Mouse (Mus musculus) limb, embryonic 11.5 days (tissue): ENCODE measurements around the gene 9430015G10Rik. TPM values are rescaled to one million over a fixed set of nuclear protein-coding genes. Genes with fewer than 3 reads are reported as not detected.
"Not testable (repeated sequence)": the region's sequence is repeated elsewhere in the genome, so short reads cannot be mapped to it uniquely, and the experiment has no call there.

Experiments
- ATAC-seq: fragments of 200-750 bp; cut with Nextera tagmentation; 2 replicates; pipeline ENCODE4 v1.8.0; 2017; ENCODE audit warnings: low read depth; ENCODE audit not compliant: insufficient number of reproducible peaks, low FRiP score, low TSS enrichment
- DNase-seq: peaks from one replicate; pipeline ENCODE4 v3.0.0-alpha.2; 2015; ENCODE audit warnings: low spot score
- H3K27ac ChIP-seq: fragments of 300-500 bp; sonication (generic); replicated peaks from 2 replicates; pipeline ENCODE4 v1.5.1; 2014; ENCODE audit warnings: low read depth, mild to moderate bottlenecking, low read length
- H3K27me3 ChIP-seq: fragments of 300-500 bp; sonication (generic); 2 replicates; pipeline ENCODE4 v1.6.1; 2014; ENCODE audit warnings: mild to moderate bottlenecking, low read length, mixed read lengths; ENCODE audit not compliant: control insufficient read depth, insufficient read depth
- H3K36me3 ChIP-seq: fragments of 300-500 bp; sonication (generic); 2 replicates; pipeline ENCODE4 v1.6.1; 2014; ENCODE audit warnings: mild to moderate bottlenecking, low read length, moderate library complexity, mixed read lengths; ENCODE audit not compliant: control insufficient read depth, insufficient read depth
- H3K4me1 ChIP-seq: fragments of 300-500 bp; sonication (generic); 2 replicates; pipeline ENCODE4 v1.6.1; 2014; ENCODE audit warnings: low read length, mixed read lengths; ENCODE audit not compliant: control insufficient read depth, insufficient read depth
- H3K4me2 ChIP-seq: fragments of 300-500 bp; sonication (generic); 2 replicates; pipeline ENCODE4 v1.6.1; 2014; ENCODE audit warnings: low read depth, mild to moderate bottlenecking, moderate library complexity; ENCODE audit not compliant: severe bottlenecking
- H3K4me3 ChIP-seq: fragments of 300-500 bp; sonication (generic); 2 replicates; pipeline ENCODE4 v1.5.1; 2014; ENCODE audit warnings: low read depth, low read length
- H3K9ac ChIP-seq: fragments of 300-500 bp; sonication (generic); 2 replicates; pipeline ENCODE4 v1.6.1; 2014; ENCODE audit warnings: mild to moderate bottlenecking, low read length
- H3K9me3 ChIP-seq: fragments of 300-500 bp; sonication (generic); 2 replicates; pipeline ENCODE4 v1.6.1; 2016; ENCODE audit warnings: low read length; ENCODE audit not compliant: control insufficient read depth
- WGBS: fragments of 180-500 bp; shearing (Covaris S2); extraction: QIAGEN DNeasy Blood & Tissue Kit; methylation state at CpG from one replicate; pipeline ENCODE4 v1.1.7; 2014; 5-methylcytosine and 5-hydroxymethylcytosine counted together
- polyA plus RNA-seq: library from polyadenylated mRNA; unstranded; fragments of >200 nt; fragmentation: Nextera tagmentation; extraction: Ambion mirVana; gene quantifications from 2 replicates; pipeline ENCODE4 v1.2.1, GENCODE M21; 2014

9430015G10Rik gene
- polyA plus RNA-seq, 1 experiment from 2014 or later = 61.9 TPM

DNA sequence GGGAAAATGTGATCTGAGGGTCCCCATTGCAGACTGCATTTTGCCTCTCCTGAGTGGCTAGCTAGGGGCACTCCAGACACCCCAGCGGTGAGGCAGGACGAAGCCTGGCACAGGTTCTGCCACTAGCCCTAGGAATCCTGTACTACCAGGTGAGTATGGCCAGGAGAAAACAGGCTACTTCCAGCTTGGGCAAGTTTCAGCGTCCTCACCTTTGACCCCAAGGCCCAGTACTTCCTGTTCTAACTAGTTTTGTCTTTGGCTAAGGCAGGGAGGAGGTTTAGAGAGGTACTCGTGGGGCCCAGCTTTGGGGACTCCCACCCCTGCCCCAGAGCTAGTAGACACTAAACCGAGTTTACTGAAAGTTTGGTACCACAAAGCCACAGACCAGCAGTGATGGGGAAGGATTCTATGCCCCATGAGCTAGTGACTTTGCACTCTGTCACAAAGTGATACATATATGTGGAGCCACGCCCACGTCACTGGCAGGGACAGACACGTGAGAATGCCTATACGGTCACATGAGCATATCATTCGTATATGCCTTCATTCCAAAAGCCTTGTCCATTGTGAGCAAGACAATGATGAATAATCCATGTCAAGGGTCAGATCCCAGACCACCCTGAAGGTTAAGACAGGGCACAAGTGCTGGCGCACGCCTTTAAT is 24.3 kb downstream of the 9430015G10Rik start:
- DNase-seq (no peak), ATAC-seq (0 out of 2 replicates have a peak, but pooled peaks have one; percentile 16)
- no peak overlapping the region for H3K27ac ChIP-seq
- H3K27me3 ChIP-seq = no peaks in the 10 kb centered on the region
- H3K9me3 ChIP-seq = no peaks in the 10 kb centered on the region; the same call in 1 of the 2 replicates
- WGBS = 83% methylated on average over 12 of the region's 12 CpGs
- no peak overlapping the region for H3K4me2 ChIP-seq
- no peaks in the 10 kb centered on the region for H3K36me3 ChIP-seq
- no peaks in the 10 kb centered on the region for H3K4me1 ChIP-seq
- no peak overlapping the region for H3K4me3 ChIP-seq
- H3K9ac ChIP-seq = no peak overlapping the region

DNA sequence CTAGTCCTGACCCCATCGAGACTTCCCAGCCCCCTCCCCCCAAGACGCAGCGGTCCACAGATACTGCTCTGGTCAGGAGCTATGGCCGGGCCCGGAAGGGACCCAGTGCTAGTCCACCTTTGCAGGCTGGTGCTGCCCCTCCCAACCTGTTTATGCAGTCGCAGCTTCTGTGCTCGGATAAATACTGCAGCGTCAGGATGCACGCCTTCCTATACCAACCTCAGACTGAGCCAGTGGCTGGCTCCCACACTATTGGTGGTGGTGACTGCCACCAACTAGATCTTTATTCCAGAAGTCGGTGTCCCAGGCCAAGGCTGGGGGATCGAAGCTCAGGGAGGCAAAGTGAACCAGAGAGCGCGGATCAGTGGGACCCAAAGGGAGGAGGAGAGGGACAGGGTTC is 25.3 kb downstream of the 9430015G10Rik start:
- 94% methylated on average over 13 of the region's 13 CpGs for WGBS
- no peak overlapping the region for H3K9ac ChIP-seq
- ATAC-seq (no peak), DNase-seq (no peak)
- H3K9me3 ChIP-seq = no peaks in the 10 kb centered on the region; the same call in 1 of the 2 replicates
- H3K27ac ChIP-seq = no peak overlapping the region
- no peaks in the 10 kb centered on the region for H3K27me3 ChIP-seq
- H3K4me3 ChIP-seq = no peak overlapping the region
- no peak overlapping the region for H3K4me2 ChIP-seq
- H3K36me3 ChIP-seq = no peaks in the 10 kb centered on the region
- H3K4me1 ChIP-seq = no peaks in the 10 kb centered on the region

DNA sequence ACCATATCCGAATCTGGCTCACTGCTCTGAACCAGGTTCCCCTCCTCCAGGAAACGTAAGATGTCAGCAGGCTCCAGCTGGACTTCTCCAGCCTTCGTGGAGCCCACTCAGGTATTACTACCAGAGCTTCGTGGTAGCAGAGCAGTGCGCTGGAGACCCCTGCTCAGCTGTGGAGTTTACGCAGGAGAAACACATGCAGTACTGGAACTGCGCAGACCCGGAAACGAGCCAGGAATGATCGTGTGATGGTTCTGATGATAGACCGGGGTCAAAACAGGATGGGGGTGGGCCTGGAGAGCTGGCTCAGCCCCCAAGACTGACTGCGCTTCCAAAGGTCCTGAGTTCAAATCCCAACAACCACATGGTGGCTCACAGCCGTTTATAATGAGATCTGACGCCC is 26.0 kb downstream of the 9430015G10Rik start:
- WGBS = 96% methylated on average over 14 of the region's 14 CpGs
- DNase-seq (no peak), ATAC-seq (no peak)
- H3K27ac ChIP-seq = no peak overlapping the region
- no peak overlapping the region for H3K4me3 ChIP-seq
- no peaks in the 10 kb centered on the region for H3K27me3 ChIP-seq
- no peaks in the 10 kb centered on the region for H3K36me3 ChIP-seq
- no peak overlapping the region for H3K9ac ChIP-seq
- no peaks in the 10 kb centered on the region for H3K4me1 ChIP-seq
- no peak overlapping the region for H3K4me2 ChIP-seq
- no peaks in the 10 kb centered on the region; the same call in 1 of the 2 replicates for H3K9me3 ChIP-seq

DNA sequence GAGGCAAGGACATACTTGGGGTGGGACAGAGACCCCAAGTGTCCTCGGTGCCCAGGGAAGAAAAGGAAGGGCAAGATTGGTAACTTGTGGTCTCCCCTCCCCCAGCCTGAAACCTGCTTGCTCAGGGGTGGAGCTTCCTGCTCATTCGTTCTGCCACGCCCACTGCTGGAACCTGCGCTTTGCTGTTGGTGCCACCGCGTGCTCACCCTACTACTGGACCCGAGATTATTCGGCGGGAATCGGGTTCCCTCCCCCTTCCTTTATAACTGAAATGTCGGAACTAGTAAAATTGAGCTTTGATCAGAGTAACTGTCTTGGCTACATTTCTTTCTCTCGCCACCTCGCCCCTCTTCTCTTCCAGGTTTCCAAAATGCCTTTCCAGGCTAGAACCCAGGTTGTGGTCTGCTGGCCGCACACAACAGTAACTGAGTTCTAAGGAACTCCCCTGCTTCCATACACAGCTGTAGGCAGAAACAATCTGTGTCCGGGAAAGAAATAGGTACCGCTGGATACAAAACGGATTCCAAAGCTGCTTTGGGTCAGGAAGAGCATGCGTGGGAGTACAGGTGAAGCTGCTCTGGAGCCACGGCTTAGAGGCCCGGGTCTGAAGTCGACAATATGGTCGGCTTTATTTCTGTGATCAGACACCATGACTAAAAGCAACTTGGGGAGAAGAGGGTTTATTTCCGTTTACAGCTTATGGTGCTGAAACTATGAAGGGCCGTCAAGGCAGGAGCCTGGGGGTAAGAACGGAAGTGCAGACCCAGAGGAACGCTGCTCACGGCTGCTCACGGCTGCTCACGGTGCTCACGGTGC is 26.7 kb downstream of the 9430015G10Rik start:
- Histone ChIP-seq H3K27me3 (no peaks in the 10 kb centered on the region), H3K4me2 (no peak overlapping the region), H3K4me1 (no peaks in the 10 kb centered on the region), H3K36me3 (no peaks in the 10 kb centered on the region), H3K27ac (no peak overlapping the region), H3K9ac (no peak overlapping the region), H3K9me3 (no peaks in the 10 kb centered on the region; the same call in 1 of the 2 replicates), H3K4me3 (no peak overlapping the region)
- DNase-seq (no peak), ATAC-seq (no peak)
- 92% methylated on average over 30 of the region's 30 CpGs for WGBS

DNA sequence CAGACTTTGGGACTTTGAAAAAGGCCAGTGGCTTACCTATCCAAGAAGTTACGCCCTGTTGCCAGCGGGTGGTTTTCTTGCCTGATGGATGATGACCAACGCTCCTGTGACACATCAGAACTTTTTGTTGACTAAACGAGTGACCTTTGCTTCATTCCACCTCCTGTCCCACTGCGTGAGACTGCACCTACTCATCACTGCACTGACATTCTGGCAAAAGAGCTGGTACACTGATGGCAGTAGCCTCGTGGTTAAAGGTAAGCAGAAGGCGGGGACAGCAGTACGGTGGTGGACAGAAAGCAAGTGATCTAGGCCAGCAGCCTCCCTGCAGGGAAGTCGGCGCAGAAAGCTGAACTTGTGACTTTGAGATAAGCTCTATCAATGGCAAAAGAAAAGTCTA is 41.1 kb downstream of the 9430015G10Rik start:
- H3K27ac ChIP-seq, H3K4me1 ChIP-seq, H3K36me3 ChIP-seq, H3K9me3 ChIP-seq, ATAC-seq, H3K4me3 ChIP-seq, DNase-seq, H3K9ac ChIP-seq, H3K4me2 ChIP-seq, H3K27me3 ChIP-seq: not testable (repeated sequence)
- WGBS = 88% methylated on average over 10 of the region's 10 CpGs

DNA sequence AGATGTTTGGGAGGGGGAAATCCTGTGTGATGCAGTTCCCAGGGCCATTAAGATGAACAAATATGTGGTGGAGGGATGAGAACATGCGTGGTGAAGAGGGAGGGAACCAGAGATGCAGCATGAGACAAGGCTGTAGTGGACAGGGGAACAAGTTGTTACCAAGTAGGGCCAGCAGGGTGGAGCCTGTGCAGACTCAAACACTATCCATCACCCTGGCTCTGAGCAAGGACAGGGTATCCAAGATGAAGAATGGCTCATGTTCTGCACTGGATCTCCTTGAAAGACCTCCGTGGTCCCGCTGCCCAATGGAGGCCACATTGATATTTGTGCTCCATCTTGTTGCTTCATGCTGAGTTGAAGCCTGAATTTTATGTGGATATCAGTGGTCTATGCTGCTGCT is 45.0 kb downstream of the 9430015G10Rik start:
- no peaks in the 10 kb centered on the region for H3K36me3 ChIP-seq
- ATAC-seq (no peak), DNase-seq (no peak)
- H3K9me3 ChIP-seq = no peaks in the 10 kb centered on the region
- 98% methylated on average over 3 of the region's 3 CpGs for WGBS
- no peaks in the 10 kb centered on the region for H3K4me1 ChIP-seq
- H3K27ac ChIP-seq = no peak overlapping the region
- no peak overlapping the region for H3K4me2 ChIP-seq
- H3K27me3 ChIP-seq = no peaks in the 10 kb centered on the region
- H3K4me3 ChIP-seq = no peak overlapping the region
- H3K9ac ChIP-seq = no peak overlapping the region

DNA sequence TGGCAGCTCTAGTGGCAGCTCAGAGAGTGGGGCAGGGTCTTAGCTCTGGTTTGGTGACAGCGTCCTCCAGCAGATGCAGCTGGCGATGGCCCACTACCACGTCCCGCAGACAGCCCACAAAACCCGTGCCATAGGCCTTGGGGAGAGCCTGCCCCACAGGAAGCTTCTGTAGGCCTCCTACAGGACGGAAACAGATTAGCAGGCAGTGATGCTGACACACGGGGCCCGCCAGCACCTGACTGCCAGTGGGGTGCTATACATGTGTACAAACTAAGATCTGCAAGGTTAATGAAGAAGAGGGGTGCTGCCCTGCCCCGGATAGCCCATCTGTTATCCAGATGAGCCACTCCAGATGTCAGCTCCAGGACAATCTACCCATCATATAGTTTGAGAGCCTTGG is 56.7 kb downstream of the 9430015G10Rik start:
- Histone ChIP-seq H3K27me3 (no peaks in the 10 kb centered on the region), H3K4me3 (no peak overlapping the region), H3K4me1 (no peaks in the 10 kb centered on the region), H3K27ac (no peak overlapping the region), H3K9me3 (no peaks in the 10 kb centered on the region), H3K36me3 (peaks cover 44% of the 10 kb centered on the region), H3K4me2 (no peak overlapping the region), H3K9ac (no peak overlapping the region)
- 91% methylated on average over 9 of the region's 9 CpGs for WGBS
- no peak for DNase-seq
- ATAC-seq = no peak

DNA sequence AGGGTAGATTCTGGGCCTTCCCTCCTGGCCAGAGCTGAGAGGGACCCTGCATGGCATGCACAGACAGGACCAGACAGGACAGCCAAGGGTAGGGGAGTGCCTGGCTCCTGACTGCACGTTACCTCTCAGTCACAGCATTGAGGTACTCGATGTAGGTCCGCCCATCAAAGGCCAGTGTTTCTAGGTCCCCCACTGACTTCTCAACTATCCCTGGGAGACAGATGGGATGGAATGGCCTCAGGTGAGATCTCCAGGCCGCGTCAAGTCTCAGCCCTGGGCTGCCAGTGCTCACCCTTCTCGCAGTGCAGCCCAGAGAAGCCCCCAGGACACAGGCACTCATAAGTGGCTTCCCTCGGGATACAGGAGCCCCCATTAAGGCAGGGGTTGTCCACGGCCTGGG is 58.8 kb downstream of the 9430015G10Rik start:
- DNase-seq (no peak), ATAC-seq (no peak)
- Histone ChIP-seq H3K27me3 (no peaks in the 10 kb centered on the region), H3K9ac (no peak overlapping the region), H3K27ac (no peak overlapping the region), H3K36me3 (peaks cover 59% of the 10 kb centered on the region), H3K4me3 (no peak overlapping the region), H3K4me2 (no peak overlapping the region), H3K4me1 (no peaks in the 10 kb centered on the region), H3K9me3 (no peaks in the 10 kb centered on the region)
- WGBS = 86% methylated on average over 8 of the region's 8 CpGs
